Mouse (Mus musculus) kidney, adult 2 months (tissue): ENCODE data around the gene Sctr. TPM values are rescaled to one million over a fixed set of nuclear protein-coding genes. Genes with fewer than 3 reads are reported as not detected.

ENCODE experiments used
- DNase-seq: peaks from one replicate; pipeline ENCODE4 v3.0.0; 2021
- H3K27ac ChIP-seq: fragments of 200-500 bp; 2 replicates; pipeline ENCODE4 v1.5.1; 2012; ENCODE audit warnings: low read depth, low read length, control low read depth, inconsistent platforms; ENCODE audit not compliant: insufficient read depth
- H3K27me3 ChIP-seq: fragments of 200-500 bp; replicated peaks from 2 replicates; pipeline ENCODE4 v1.6.1; 2012; ENCODE audit warnings: mild to moderate bottlenecking, moderate library complexity, low read length, inconsistent platforms; ENCODE audit not compliant: control insufficient read depth, insufficient read depth
- H3K36me3 ChIP-seq: fragments of 200-500 bp; 2 replicates; pipeline ENCODE4 v1.6.1; 2012; ENCODE audit warnings: mild to moderate bottlenecking, moderate library complexity, low read length, inconsistent platforms; ENCODE audit not compliant: control insufficient read depth, insufficient read depth
- H3K4me1 ChIP-seq: fragments of 200-500 bp; 2 replicates; pipeline ENCODE4 v1.6.1; 2011; ENCODE audit warnings: low read length; ENCODE audit not compliant: control insufficient read depth, insufficient read depth
- H3K4me3 ChIP-seq: fragments of 200-500 bp; 2 replicates; pipeline ENCODE4 v1.5.1; 2011; ENCODE audit warnings: mild to moderate bottlenecking, low read depth, low read length, control low read depth; ENCODE audit not compliant: insufficient read depth
- CTCF ChIP-seq: fragments of 200-500 bp; conservative IDR thresholded peaks from 2 replicates; pipeline ENCODE4 v1.5.1; 2011; ENCODE audit warnings: low read depth, mild to moderate bottlenecking, control low read depth, low read length, moderate library complexity, mixed read lengths; ENCODE audit not compliant: insufficient read depth, insufficient read length
- POLR2A ChIP-seq: fragments of 200-500 bp; IDR thresholded peaks from one replicate; pipeline ENCODE4 v1.6.1; 2011; ENCODE audit warnings: low read depth, low read length, control low read depth
- WGBS: fragments of 180-500 bp; shearing (Covaris S2); methylation state at CpG from one replicate; pipeline ENCODE4 v1.1.7; 2018; 5-methylcytosine and 5-hydroxymethylcytosine counted together
- polyA plus RNA-seq: library from polyadenylated mRNA; depleted of rRNA; stranded (reverse); fragments of >200 nt; gene quantifications from 2 replicates; pipeline ENCODE4 v1.2.3, GENCODE M21; 2012

Sctr gene
- polyA plus RNA-seq, 1 experiment: 1.4 TPM

DNA sequence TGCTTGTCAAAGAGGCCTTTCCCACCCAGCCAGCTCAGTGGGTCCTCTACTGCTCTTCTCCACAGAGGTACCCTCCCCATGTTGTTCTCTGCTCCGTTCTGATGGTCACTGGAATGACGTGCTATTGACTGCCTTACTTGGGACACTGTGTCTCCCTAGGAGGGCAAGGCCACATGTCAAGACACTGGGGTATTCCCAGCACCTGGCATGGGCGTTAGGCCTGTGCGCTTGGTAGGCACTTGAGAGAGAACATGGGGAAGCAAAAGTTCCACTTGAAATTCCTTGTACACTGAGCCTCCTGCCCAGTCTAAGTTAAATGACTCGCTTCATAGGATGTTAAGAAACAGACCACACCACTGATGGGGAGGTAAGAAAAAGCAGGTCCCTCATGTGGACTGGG is 62.4 kb downstream of the Sctr start:
- WGBS: 88% methylated on average over 5 of the region's 5 CpGs
- peaks cover 37% of the 10 kb centered on the region for H3K4me1 ChIP-seq
- H3K27ac ChIP-seq: no peak overlapping the region
- no peak for TF ChIP-seq POLR2A
- no peak for TF ChIP-seq CTCF
- no peaks in the 10 kb centered on the region for H3K27me3 ChIP-seq
- H3K36me3 ChIP-seq: no peaks in the 10 kb centered on the region
- no peak overlapping the region for H3K4me3 ChIP-seq
- no peak for DNase-seq

DNA sequence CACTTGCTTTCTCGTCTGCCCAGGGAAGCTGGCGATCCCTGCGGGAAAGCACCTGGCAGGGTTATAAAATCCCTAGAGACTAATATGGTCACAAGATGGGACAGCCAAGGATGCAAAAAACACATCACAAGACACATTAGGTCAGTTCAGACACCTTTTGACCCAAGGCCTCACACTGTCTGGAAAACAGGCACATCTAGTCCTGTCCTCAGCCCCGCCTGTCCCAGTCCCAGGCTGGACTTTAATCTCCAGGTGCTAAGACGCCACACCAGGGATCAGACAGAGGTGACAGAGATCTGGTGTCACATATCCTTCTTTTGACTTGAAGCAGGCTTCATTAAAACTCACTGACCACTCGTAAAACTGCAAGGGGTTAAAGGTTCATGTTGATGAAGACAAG is 63.5 kb downstream of the Sctr start:
- no peak for TF ChIP-seq POLR2A
- TF ChIP-seq CTCF: no peak
- WGBS: 57% methylated on average over 6 of the region's 6 CpGs
- Histone ChIP-seq H3K36me3 (no peaks in the 10 kb centered on the region), H3K27me3 (no peaks in the 10 kb centered on the region), H3K27ac (no peak overlapping the region), H3K4me1 (peaks cover 43% of the 10 kb centered on the region), H3K4me3 (no peak overlapping the region)
- DNase-seq: peak; percentile 71

DNA sequence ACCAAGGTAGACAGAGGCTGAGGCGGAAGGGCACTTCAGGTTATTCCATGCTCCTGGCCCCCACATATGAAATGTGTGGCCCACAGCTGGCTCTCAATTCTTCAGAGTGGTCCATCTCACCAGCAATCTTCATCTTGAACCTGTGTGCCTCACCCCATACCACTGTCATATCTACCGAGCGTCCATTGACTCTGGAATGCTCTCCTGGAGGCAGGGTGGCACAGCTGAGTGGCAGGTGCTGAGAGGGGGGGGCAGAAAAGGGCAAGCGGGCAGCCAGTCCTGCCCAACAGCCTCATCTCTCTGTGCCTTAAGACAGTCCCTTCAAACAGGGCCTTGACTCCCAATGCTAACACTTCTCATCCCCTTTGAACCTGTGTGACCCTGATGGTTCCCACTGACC is 64.4 kb downstream of the Sctr start:
- TF ChIP-seq CTCF (no peak), POLR2A (no peak)
- Histone ChIP-seq H3K27ac (no peak overlapping the region), H3K4me1 (peaks cover 36% of the 10 kb centered on the region), H3K27me3 (no peaks in the 10 kb centered on the region), H3K4me3 (no peak overlapping the region), H3K36me3 (no peaks in the 10 kb centered on the region)
- 72% methylated on average over 4 of the region's 4 CpGs for WGBS
- no peak for DNase-seq

DNA sequence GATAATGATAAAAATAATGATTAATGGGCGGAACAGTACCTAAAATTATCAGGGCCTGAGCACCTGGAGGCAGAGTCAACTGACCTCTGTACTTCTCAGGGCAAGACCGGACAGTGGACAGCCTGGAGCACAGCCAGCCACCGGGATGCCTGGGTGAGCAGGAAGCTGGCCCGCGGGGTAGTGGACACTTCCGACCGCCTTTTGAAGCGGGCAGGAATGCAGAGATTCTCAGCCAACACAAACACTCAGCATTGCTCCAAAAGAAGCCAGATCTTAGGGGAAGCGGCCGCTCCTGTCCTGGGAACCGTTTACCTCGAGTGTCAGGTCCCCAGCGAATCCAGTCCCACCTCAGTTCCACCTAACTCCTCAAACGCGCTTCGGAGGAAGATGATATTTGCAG is 66.2 kb downstream of the Sctr start:
- no peak for TF ChIP-seq CTCF
- no peak for TF ChIP-seq POLR2A
- no peaks in the 10 kb centered on the region for H3K27me3 ChIP-seq
- H3K36me3 ChIP-seq: no peaks in the 10 kb centered on the region
- H3K27ac ChIP-seq: peak overlapping the region; percentile 30; the same call in 1 of the 2 replicates
- peak; percentile 97 for DNase-seq
- H3K4me1 ChIP-seq: peaks cover 34% of the 10 kb centered on the region
- peak overlapping the region; percentile 54 for H3K4me3 ChIP-seq
- 3% methylated on average over 16 of the region's 16 CpGs for WGBS

DNA sequence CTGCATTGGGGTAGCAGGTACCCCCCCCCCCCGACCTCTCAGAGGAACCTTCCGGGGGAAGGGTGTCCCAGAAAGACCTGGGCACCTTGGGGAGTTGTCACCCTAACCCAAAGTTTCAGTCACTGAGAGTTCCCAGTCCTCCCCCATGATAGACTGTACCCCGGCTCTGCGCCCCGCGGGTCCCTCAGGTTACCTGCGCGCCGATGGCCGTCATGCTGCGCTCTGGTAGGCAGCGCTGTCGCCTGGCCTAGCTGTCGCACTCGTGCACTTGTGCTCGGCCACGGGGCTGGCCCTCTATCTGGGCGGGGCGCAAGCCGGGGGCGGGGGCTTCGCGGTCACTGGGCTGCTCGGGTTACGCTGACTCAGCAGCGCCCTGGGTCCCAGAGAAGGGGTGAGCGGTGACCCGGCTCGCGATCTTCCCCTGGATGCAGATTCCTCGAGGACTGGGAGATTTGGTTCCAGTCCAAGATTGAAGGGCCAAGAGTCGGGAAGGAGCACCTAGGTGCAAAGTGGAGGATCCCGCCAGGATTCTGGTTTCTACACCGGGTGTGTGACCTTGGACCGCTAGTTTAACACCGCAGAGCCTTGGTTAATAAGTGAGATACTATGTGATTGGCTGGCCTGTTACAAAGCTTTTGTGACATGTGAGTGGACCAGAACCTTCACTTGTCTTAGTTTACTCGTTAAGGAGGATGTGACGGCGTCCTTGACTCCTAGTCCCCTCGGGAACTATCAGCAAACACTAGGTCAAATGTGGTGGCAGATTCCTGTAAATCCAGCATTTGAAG is 67.0 kb downstream of the Sctr start, which contains the start of gene Tmem37:
TSS of gene Tmem37 (minus strand) at position 556 of the 788 bp plus-strand sequence.
- peak; percentile 96 for DNase-seq
- no peak for TF ChIP-seq CTCF
- TF ChIP-seq POLR2A: peak; percentile 26
- peak within 1 kb of the TSS; percentile 54 for H3K4me3 ChIP-seq
- WGBS: 2% methylated on average over 40 of the region's 40 CpGs
- no peaks in the 10 kb centered on the region for H3K36me3 ChIP-seq
- no peaks in the 10 kb centered on the region for H3K27me3 ChIP-seq
- peaks cover 34% of the 10 kb centered on the region for H3K4me1 ChIP-seq
- peak within 1 kb of the TSS; percentile 81 for H3K27ac ChIP-seq

DNA sequence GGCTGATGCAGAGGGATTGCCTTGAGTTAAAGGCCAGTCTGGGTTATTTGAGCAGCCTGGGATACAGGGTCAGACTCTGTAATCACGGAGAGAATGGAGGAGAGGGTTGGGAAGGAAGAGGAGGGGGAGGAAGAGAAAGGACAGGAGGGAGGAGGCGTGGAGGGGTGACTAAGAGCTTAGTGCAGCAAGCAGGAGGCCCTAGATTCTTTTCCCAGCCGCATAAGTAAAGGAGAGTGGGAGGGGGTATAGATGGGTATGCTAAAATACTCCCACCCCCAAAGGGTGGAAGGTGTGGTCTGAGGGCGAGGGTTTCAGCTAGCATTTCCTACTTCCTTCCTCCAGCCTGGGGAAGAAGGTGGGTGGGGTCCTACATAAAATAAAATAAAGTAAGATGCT is 67.6 kb downstream of the Sctr start:
- 36% methylated on average over 4 of the region's 4 CpGs for WGBS
- TF ChIP-seq POLR2A (no peak), CTCF (no peak)
- peak overlapping the region; percentile 81 for H3K27ac ChIP-seq

DNA sequence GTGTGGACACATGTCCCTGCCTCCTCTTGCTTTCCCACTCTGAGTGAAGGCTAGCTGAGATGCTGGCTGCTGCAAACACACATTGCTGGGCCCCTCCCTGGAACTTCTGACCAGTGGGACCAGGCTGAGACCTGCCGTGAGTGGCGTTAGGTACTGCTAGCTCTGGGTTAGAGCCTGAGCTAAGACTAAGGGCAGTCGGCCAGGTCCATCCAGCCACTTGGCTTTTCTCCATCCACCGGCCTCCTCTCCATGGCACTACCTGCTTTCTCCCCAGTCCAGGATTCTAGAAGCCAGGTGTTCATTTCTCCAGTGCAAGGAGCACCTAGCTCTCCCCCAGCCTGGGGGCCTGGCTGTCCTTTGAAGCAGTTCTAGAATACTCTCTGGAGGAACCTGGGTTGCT is 68.2 kb downstream of the Sctr start:
- no peak overlapping the region for H3K4me3 ChIP-seq
- H3K27ac ChIP-seq: peak overlapping the region; percentile 40
- no peaks in the 10 kb centered on the region for H3K36me3 ChIP-seq
- H3K4me1 ChIP-seq: peaks cover 28% of the 10 kb centered on the region
- peak; percentile 78 for DNase-seq
- WGBS: 19% methylated on average over 4 of the region's 4 CpGs
- no peaks in the 10 kb centered on the region for H3K27me3 ChIP-seq
- no peak for TF ChIP-seq POLR2A

More for the DNA sequence above, 67.6 kb downstream of the Sctr start:
- H3K4me1 ChIP-seq: peaks cover 30% of the 10 kb centered on the region
- no peak for DNase-seq
- H3K36me3 ChIP-seq: no peaks in the 10 kb centered on the region
- H3K4me3 ChIP-seq: no peak overlapping the region; the same call in 1 of the 2 replicates
- H3K27me3 ChIP-seq: no peaks in the 10 kb centered on the region
